Mouse (Mus musculus) liver, embryonic 14.5 days (tissue): ENCODE measurements around the gene Esam. TPM values are rescaled to one million over a fixed set of nuclear protein-coding genes. Genes with fewer than 3 reads are reported as not detected.

Experiments
- ATAC-seq: fragments of 200-750 bp; cut with Nextera tagmentation; 2 replicates; pipeline ENCODE4 v1.8.0; 2017; ENCODE audit warnings: moderate number of reproducible peaks, mild to moderate bottlenecking, moderate library complexity; ENCODE audit not compliant: insufficient read depth
- DNase-seq, 3 experiments: peaks; one replicate each; pipeline ENCODE4 v3.0.0-alpha.2; 2012 to 2013; ENCODE audit warnings: low read depth in 3 of 3, low spot score in 3 of 3
- H3K27ac ChIP-seq: fragments of 300-500 bp; sonication (generic); 2 replicates; pipeline ENCODE4 v1.5.1; 2014; ENCODE audit warnings: moderate library complexity, mild to moderate bottlenecking, control low read depth, inconsistent platforms
- H3K27me3 ChIP-seq: fragments of 300-500 bp; sonication (generic); 2 replicates; pipeline ENCODE4 v1.6.1; 2014; ENCODE audit warnings: mild to moderate bottlenecking, low read length, moderate library complexity; ENCODE audit not compliant: control insufficient read depth, insufficient read depth
- H3K36me3 ChIP-seq: fragments of 300-500 bp; sonication (generic); replicated peaks from 2 replicates; pipeline ENCODE4 v1.6.1; 2014; ENCODE audit warnings: low read depth; ENCODE audit not compliant: control insufficient read depth, insufficient read depth
- H3K4me1 ChIP-seq, 2 experiments: fragments of 200-500 bp in 1 of 2; fragments of 300-500 bp in 1 of 2; sonication (generic) in 1 of 2; replicated peaks; 2 replicates each; pipeline ENCODE4 v1.6.1; 2012 to 2014; ENCODE audit warnings: antibody characterized with exemption in 1 of 2, inconsistent platforms in 1 of 2, low read length in 1 of 2; ENCODE audit not compliant: control insufficient read depth in 2 of 2, insufficient read depth in 2 of 2
- H3K4me2 ChIP-seq: fragments of 300-500 bp; sonication (generic); 2 replicates; pipeline ENCODE4 v1.6.1; 2014; ENCODE audit warnings: low read depth, mild to moderate bottlenecking, control low read depth, moderate library complexity
- H3K4me3 ChIP-seq, 2 experiments: fragments of 200-500 bp in 1 of 2; fragments of 300-500 bp in 1 of 2; sonication (generic) in 1 of 2; 2 replicates each; pipeline ENCODE4 v1.5.1; 2012 to 2014; ENCODE audit warnings: low read depth in 2 of 2, low read length in 2 of 2, mild to moderate bottlenecking in 2 of 2, control low read depth in 1 of 2, inconsistent platforms in 1 of 2, moderate library complexity in 1 of 2; ENCODE audit not compliant: insufficient read depth in 1 of 2
- H3K9ac ChIP-seq: fragments of 300-500 bp; sonication (generic); replicated peaks from 2 replicates; pipeline ENCODE4 v1.6.1; 2014; ENCODE audit warnings: mild to moderate bottlenecking, control low read depth, moderate library complexity
- H3K9me3 ChIP-seq: fragments of 300-500 bp; sonication (generic); 2 replicates; pipeline ENCODE4 v1.6.1; 2016; ENCODE audit warnings: low read length, mixed read lengths; ENCODE audit not compliant: control insufficient read depth
- CTCF ChIP-seq: IDR thresholded peaks from 2 replicates; pipeline ENCODE4 v1.5.1; 2016; ENCODE audit warnings: antibody characterized with exemption, low read depth, control low read depth
- EP300 ChIP-seq: IDR thresholded peaks from 2 replicates; pipeline ENCODE4 v1.6.1; 2016; ENCODE audit warnings: antibody characterized with exemption, low read depth
- WGBS: fragments of 180-500 bp; shearing (Covaris S2); extraction: QIAGEN DNeasy Blood & Tissue Kit; methylation state at CpG from one replicate; pipeline ENCODE4 v1.1.7; 2014; ENCODE audit not compliant: insufficient replicate concordance; 5-methylcytosine and 5-hydroxymethylcytosine counted together
- polyA plus RNA-seq, 2 experiments: library from polyadenylated mRNA; depleted of rRNA in 1 of 2; stranded (reverse) in 1 of 2; unstranded in 1 of 2; fragments of >200 nt; fragmentation: Nextera tagmentation in 1 of 2; extraction: Ambion mirVana in 1 of 2; gene quantifications; 2 replicates each; pipeline versions ENCODE4 v1.2.1 to v1.2.3; 2012 to 2014

Esam gene
- polyA plus RNA-seq, 2 experiments: 7.3 to 9.9 TPM

DNA sequence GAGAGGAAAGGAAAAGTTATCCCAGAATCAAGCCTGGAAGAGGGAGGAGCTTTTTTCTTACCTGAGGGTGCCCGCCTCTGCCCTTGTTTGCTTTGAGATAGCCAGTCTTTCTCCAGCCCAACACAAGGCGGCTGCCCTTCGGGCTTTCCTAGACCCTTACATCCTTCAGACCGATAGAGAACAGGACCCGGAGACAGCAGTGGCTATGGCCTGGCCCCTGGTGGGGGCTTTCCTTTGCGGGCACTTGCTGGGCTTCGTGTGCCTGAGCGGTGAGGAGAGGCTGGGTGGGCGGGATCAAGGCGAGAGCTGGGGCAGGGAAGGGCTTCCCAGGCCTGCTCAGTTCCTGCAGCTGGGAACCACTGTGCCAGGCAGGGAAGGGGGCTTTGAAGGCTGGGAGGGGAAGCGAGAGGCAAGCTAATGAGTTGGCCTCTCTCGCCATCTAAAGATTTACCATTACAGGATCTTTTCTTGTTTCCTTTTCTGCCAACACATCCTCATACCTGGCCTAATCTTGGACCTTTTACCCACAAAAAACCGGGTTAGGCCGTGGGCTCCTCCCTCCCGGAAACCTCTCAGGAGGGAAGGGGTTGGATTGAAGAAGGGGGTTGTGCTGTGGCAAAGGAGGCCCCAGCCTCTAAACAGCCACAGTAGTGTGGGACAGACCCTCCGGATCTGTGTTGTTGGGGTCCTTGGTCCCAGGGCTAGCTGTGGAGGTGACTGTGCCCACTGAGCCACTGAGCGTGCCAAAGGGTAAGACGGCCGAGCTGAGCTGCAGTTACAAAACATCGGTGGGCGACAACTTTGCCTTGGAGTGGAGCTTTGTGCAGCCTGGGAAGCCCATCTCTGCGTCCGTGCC, 11.5 kb downstream of the Esam start, which contains the start of gene Vsig2:
Gene Vsig2, plus strand, starts transcription at position 86 of the 856 bp plus-strand sequence.
- Histone ChIP-seq H3K27ac (no peak within 1 kb of the TSS), H3K9ac (no peak within 1 kb of the TSS), H3K4me1 (peaks cover 0 to 3% of the 10 kb centered on the region in 2 experiments; a peak in 1 of 4 replicates), H3K36me3 (no peaks in the 10 kb centered on the region), H3K4me3 (no peak within 1 kb of the TSS), H3K27me3 (peaks cover 3% of the 10 kb centered on the region), H3K9me3 (no peaks in the 10 kb centered on the region), H3K4me2 (no peak within 1 kb of the TSS)
- DNase-seq: no peak
- no peak for ATAC-seq
- TF ChIP-seq EP300: no peak
- TF ChIP-seq CTCF: no peak
- WGBS: 53% methylated on average over 23 of the region's 23 CpGs

GRCm38 (mm10) chr9:37540226-37540625, 12.3 kb downstream of the Esam start:
- no peak overlapping the region for H3K9ac ChIP-seq
- WGBS: 70% methylated on average over 4 of the region's 4 CpGs
- TF ChIP-seq CTCF (no peak), EP300 (no peak)
- H3K4me3 ChIP-seq: no peak overlapping the region
- peaks cover 3% of the 10 kb centered on the region for H3K27me3 ChIP-seq
- peaks cover 0 to 3% of the 10 kb centered on the region in 2 experiments; a peak in 1 of 4 replicates for H3K4me1 ChIP-seq
- DNase-seq (no peak), ATAC-seq (no peak)
- no peaks in the 10 kb centered on the region for H3K36me3 ChIP-seq
- H3K9me3 ChIP-seq: no peaks in the 10 kb centered on the region
- H3K4me2 ChIP-seq: no peak overlapping the region
- H3K27ac ChIP-seq: no peak overlapping the region

DNA sequence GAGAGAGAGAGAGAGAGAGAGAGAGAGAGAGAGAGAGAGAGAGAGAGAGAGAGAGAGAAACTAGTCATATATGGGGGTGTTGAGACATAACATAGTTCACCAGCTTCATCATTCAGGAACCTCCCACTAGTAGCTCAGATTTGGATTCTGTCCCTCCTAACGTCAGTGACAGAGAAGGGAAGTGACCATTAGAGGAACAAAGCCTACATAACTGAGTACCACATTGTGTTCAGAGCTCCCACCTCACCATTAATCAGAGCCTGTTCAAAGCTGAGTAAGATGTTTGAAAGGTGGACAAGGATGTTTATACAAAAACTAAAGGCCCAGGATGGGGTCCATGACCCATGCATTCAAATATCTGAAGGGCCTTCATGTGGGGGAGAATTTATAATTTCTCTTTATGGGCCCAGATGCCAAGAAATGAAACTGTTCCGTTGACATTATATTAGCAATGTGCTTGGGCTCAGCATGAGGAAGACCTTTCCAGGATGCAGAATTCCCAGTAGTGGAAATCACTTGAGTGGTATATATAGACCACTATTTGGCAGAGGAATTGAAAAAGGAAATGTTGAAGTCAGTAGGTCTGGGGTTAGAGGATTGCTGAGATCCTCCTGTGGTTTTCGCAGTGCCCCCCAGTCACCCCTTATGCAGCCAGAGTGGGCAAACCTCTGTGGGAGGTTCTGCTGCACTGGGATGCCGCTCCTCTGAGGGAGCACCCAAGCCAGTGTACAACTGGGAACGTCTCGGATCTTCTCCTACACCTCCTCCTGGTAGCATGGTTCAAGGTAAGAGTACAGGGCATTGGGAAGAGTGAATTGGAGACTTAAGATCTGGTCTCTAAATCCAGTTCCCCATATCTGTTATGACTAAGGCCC, 13.1 kb downstream of the Esam start:
- TF ChIP-seq EP300 (no peak), CTCF (no peak)
- ATAC-seq (no peak), DNase-seq (no peak)
- Histone ChIP-seq H3K4me1 (peaks cover 0 to 3% of the 10 kb centered on the region in 2 experiments; a peak in 1 of 4 replicates), H3K9me3 (no peaks in the 10 kb centered on the region), H3K27ac (no peak overlapping the region), H3K27me3 (peaks cover 6% of the 10 kb centered on the region), H3K4me2 (no peak overlapping the region), H3K4me3 (no peak overlapping the region), H3K9ac (no peak overlapping the region), H3K36me3 (no peaks in the 10 kb centered on the region)
- 58% methylated on average over 6 of the region's 6 CpGs for WGBS

- H3K4me1 ChIP-seq: peaks cover 0 to 3% of the 10 kb centered on the region in 2 experiments; a peak in 1 of 4 replicates
- no peak overlapping the region for H3K27ac ChIP-seq
- TF ChIP-seq EP300 (no peak), CTCF (no peak)
- H3K9ac ChIP-seq: no peak overlapping the region
- no peaks in the 10 kb centered on the region for H3K36me3 ChIP-seq
- no peak for DNase-seq
- no peak for ATAC-seq
- no peak overlapping the region for H3K4me3 ChIP-seq
- H3K27me3 ChIP-seq: peaks cover 9% of the 10 kb centered on the region
- H3K4me2 ChIP-seq: no peak overlapping the region
- no peaks in the 10 kb centered on the region for H3K9me3 ChIP-seq
- 52% methylated on average over 7 of the region's 7 CpGs for WGBS
These were observed 14.2 kb downstream of the Esam start for GRCm38 (mm10) chr9:37541851-37542642.
